Mouse (Mus musculus): ENCODE measurements around the gene Aspn. TPM values are rescaled to one million over a fixed set of nuclear protein-coding genes. Genes with fewer than 3 reads are reported as not detected.

Aspn gene
- 0.11 TPM in 1 of 2 replicates, not detected in the other for total RNA-seq (2012; rRNA removed)

DNA sequence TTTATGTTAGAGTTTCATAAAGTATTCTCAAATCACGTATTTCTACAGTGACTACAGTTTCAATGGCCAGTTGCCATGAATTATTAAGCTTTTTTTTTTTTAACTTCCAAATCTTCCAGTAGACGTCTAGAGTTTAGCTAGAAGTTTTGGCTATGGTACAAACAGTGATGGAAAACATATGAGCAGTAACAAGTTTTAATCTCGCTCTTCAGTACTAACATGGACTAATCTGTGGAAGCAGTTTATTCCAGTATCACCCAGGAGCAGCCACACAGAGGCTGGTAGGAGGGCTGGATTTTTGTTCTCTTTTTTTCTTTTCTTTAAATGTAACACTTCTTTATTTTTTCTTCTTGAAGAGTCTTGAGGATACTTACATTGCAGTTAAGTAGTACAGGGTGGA is at the start of gene Aspn:
TSS of gene Aspn (plus strand) at position 165 of the 400 bp plus-strand sequence.
- Histone ChIP-seq H3K36me3 (ENCODE audit: control insufficient read depth, insufficient read depth, low read length, poor library complexity, severe bottlenecking) (no peaks in the 10 kb centered on the region), H3K4me1 (ENCODE audit: control insufficient read depth in 2 of 2, insufficient read depth in 2 of 2, low read length in 2 of 2, poor library complexity in 1 of 2) (no peaks in the 10 kb centered on the region), H3K9ac (ENCODE audit: insufficient read depth, low read depth, low read length, poor library complexity, severe bottlenecking) (no peak within 1 kb of the TSS), H3K9me3 (ENCODE audit: control insufficient read depth, insufficient read depth, low read depth, low read length) (no peaks in the 10 kb centered on the region), H3K27ac (ENCODE audit: insufficient read depth, low read depth, low read length, poor library complexity, severe bottlenecking) (no peak within 1 kb of the TSS), H3K4me3 (ENCODE audit: insufficient read depth in 1 of 2, low read depth in 1 of 2, low read length in 2 of 2, poor library complexity in 1 of 2, severe bottlenecking in 1 of 2) (no peak within 1 kb of the TSS)
- TF ChIP-seq ZNF384 (IDR thresholded peaks at IDR 0.05; ENCODE audit: low read depth, low read length) (no peak), CHD2 (IDR thresholded peaks at IDR 0.05; ENCODE audit: low read depth, low read length) (no peak), HCFC1 (IDR thresholded peaks at IDR 0.05; ENCODE audit: borderline replicate concordance, insufficient read depth, low read length) (no peak), ZC3H11A (IDR thresholded peaks at IDR 0.05; ENCODE audit: borderline replicate concordance, low read depth, low read length) (no peak)
- no peak for DNase-seq (ENCODE audit: low read depth, low spot score)
- in situ Hi-C loops (cut with MboI; ENCODE audit: low sequenced_read_pairs in 2 of 2, unreplicated experiment in 2 of 2) = no loop called here

GRCm38 (mm10) chr13:49504510-49504909 is 39.7 kb upstream of the Aspn start, which contains the start of gene Ecm2:
Ecm2 (plus strand) TSS chr13:49504810.
- Histone ChIP-seq H3K4me1 (ENCODE audit: control insufficient read depth in 2 of 2, insufficient read depth in 2 of 2, low read length in 2 of 2, poor library complexity in 1 of 2) (no peaks in the 10 kb centered on the region), H3K4me3 (ENCODE audit: insufficient read depth in 1 of 2, low read depth in 1 of 2, low read length in 2 of 2, poor library complexity in 1 of 2, severe bottlenecking in 1 of 2) (no peak within 1 kb of the TSS), H3K9ac (ENCODE audit: insufficient read depth, low read depth, low read length, poor library complexity, severe bottlenecking) (no peak within 1 kb of the TSS), H3K27ac (ENCODE audit: insufficient read depth, low read depth, low read length, poor library complexity, severe bottlenecking) (no peak within 1 kb of the TSS), H3K9me3 (ENCODE audit: control insufficient read depth, insufficient read depth, low read depth, low read length) (no peaks in the 10 kb centered on the region), H3K36me3 (ENCODE audit: control insufficient read depth, insufficient read depth, low read length, poor library complexity, severe bottlenecking) (no peaks in the 10 kb centered on the region)
- in situ Hi-C loops (cut with MboI; ENCODE audit: low sequenced_read_pairs in 2 of 2, unreplicated experiment in 2 of 2) = no loop called here
- DNase-seq (ENCODE audit: low read depth, low spot score) = no peak
- no peak for TF ChIP-seq ZC3H11A (IDR thresholded peaks at IDR 0.05; ENCODE audit: borderline replicate concordance, low read depth, low read length)

DNA sequence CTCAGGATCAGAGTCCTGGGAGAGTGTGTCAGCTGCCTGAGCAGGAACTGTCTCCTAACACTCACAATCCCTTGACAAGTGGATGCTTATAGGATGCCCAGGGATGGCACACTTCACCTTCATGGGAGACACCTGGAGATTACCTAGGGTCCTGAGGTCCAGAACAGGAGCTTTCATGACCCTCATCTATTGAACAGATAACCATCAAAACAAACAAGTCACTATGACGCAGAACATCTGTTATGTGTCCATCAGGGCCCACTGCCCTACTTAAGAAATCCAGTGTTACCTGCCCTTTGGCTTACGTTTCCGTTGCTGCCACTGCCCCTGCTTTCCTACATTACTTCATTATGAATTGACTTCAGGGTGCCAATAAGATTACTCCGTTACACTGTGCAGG is 38.5 kb upstream of the Aspn start:
- Histone ChIP-seq H3K4me3 (ENCODE audit: insufficient read depth in 1 of 2, low read depth in 1 of 2, low read length in 2 of 2, poor library complexity in 1 of 2, severe bottlenecking in 1 of 2) (no peak overlapping the region), H3K27ac (ENCODE audit: insufficient read depth, low read depth, low read length, poor library complexity, severe bottlenecking) (no peak overlapping the region), H3K9me3 (ENCODE audit: control insufficient read depth, insufficient read depth, low read depth, low read length) (no peaks in the 10 kb centered on the region), H3K4me1 (ENCODE audit: control insufficient read depth in 2 of 2, insufficient read depth in 2 of 2, low read length in 2 of 2, poor library complexity in 1 of 2) (no peaks in the 10 kb centered on the region), H3K9ac (ENCODE audit: insufficient read depth, low read depth, low read length, poor library complexity, severe bottlenecking) (no peak overlapping the region), H3K36me3 (ENCODE audit: control insufficient read depth, insufficient read depth, low read length, poor library complexity, severe bottlenecking) (no peaks in the 10 kb centered on the region)
- in situ Hi-C loops (cut with MboI; ENCODE audit: low sequenced_read_pairs in 2 of 2, unreplicated experiment in 2 of 2) = no loop called here
- no peak for DNase-seq (ENCODE audit: low read depth, low spot score)
- no peak for TF ChIP-seq ZC3H11A (IDR thresholded peaks at IDR 0.05; ENCODE audit: borderline replicate concordance, low read depth, low read length)

- no peak for TF ChIP-seq CHD2 (IDR thresholded peaks at IDR 0.05; ENCODE audit: low read depth, low read length)
- TF ChIP-seq HCFC1 (IDR thresholded peaks at IDR 0.05; ENCODE audit: borderline replicate concordance, insufficient read depth, low read length) = no peak
- no peak for TF ChIP-seq MAFK (IDR thresholded peaks at IDR 0.05; ENCODE audit: insufficient read depth, low read depth, low read length)
- no peak for TF ChIP-seq ZC3H11A (IDR thresholded peaks at IDR 0.05; ENCODE audit: borderline replicate concordance, low read depth, low read length)
- TF ChIP-seq ZNF384 (IDR thresholded peaks at IDR 0.05; ENCODE audit: low read depth, low read length) = no peak
- H3K36me3 ChIP-seq (ENCODE audit: control insufficient read depth, insufficient read depth, low read length, poor library complexity, severe bottlenecking) = no peaks in the 10 kb centered on the region
- H3K9me3 ChIP-seq (ENCODE audit: control insufficient read depth, insufficient read depth, low read depth, low read length) = no peaks in the 10 kb centered on the region
- H3K9ac ChIP-seq (ENCODE audit: insufficient read depth, low read depth, low read length, poor library complexity, severe bottlenecking) = no peak overlapping the region
- in situ Hi-C loops (cut with MboI; ENCODE audit: low sequenced_read_pairs in 2 of 2, unreplicated experiment in 2 of 2) = no loop called here
- H3K27ac ChIP-seq (ENCODE audit: insufficient read depth, low read depth, low read length, poor library complexity, severe bottlenecking) = no peak overlapping the region
- H3K4me1 ChIP-seq (ENCODE audit: control insufficient read depth in 2 of 2, insufficient read depth in 2 of 2, low read length in 2 of 2, poor library complexity in 1 of 2) = no peaks in the 10 kb centered on the region
- no peak overlapping the region for H3K4me3 ChIP-seq (ENCODE audit: insufficient read depth in 1 of 2, low read depth in 1 of 2, low read length in 2 of 2, poor library complexity in 1 of 2, severe bottlenecking in 1 of 2)
- no peak for DNase-seq (ENCODE audit: low read depth, low spot score)
Measured at GRCm38 (mm10) chr13:49507176-49507575, 37.1 kb upstream of the Aspn start.

DNA sequence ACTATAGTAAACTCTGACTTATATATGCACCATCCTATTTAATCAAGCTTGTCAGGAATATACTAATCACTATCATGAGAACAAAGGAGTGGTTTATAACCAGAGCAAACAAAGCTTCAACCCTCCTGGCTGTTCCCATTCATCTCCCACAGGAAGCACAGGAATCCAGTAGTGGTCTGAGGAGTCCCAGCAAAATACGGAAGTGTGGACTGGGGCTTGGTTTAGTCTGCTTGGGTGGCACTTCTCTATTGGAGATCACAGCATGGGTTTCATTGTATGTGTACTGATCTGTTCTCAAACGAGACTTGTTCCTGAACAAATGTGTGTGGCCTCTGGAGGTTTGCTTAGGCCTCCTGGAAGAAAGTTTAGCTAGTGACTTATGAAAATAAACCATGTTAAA is 25.5 kb upstream of the Aspn start:
- no peak for TF ChIP-seq ZNF384 (IDR thresholded peaks at IDR 0.05; ENCODE audit: low read depth, low read length)
- TF ChIP-seq ZC3H11A (IDR thresholded peaks at IDR 0.05; ENCODE audit: borderline replicate concordance, low read depth, low read length) = no peak
- TF ChIP-seq CHD2 (IDR thresholded peaks at IDR 0.05; ENCODE audit: low read depth, low read length) = no peak
- TF ChIP-seq MAFK (IDR thresholded peaks at IDR 0.05; ENCODE audit: insufficient read depth, low read depth, low read length) = no peak
- TF ChIP-seq HCFC1 (IDR thresholded peaks at IDR 0.05; ENCODE audit: borderline replicate concordance, insufficient read depth, low read length) = no peak

More for the DNA sequence above, 25.5 kb upstream of the Aspn start:
- Histone ChIP-seq H3K9ac (ENCODE audit: insufficient read depth, low read depth, low read length, poor library complexity, severe bottlenecking) (no peak overlapping the region), H3K27ac (ENCODE audit: insufficient read depth, low read depth, low read length, poor library complexity, severe bottlenecking) (no peak overlapping the region), H3K36me3 (ENCODE audit: control insufficient read depth, insufficient read depth, low read length, poor library complexity, severe bottlenecking) (no peaks in the 10 kb centered on the region), H3K4me3 (ENCODE audit: insufficient read depth in 1 of 2, low read depth in 1 of 2, low read length in 2 of 2, poor library complexity in 1 of 2, severe bottlenecking in 1 of 2) (no peak overlapping the region), H3K4me1 (ENCODE audit: control insufficient read depth in 2 of 2, insufficient read depth in 2 of 2, low read length in 2 of 2, poor library complexity in 1 of 2) (peaks cover 0 to under 1% of the 10 kb centered on the region in 2 experiments; a peak in 1 of 4 replicates), H3K9me3 (ENCODE audit: control insufficient read depth, insufficient read depth, low read depth, low read length) (no peaks in the 10 kb centered on the region)
- DNase-seq (ENCODE audit: low read depth, low spot score) = no peak
- in situ Hi-C loops (cut with MboI; ENCODE audit: low sequenced_read_pairs in 2 of 2, unreplicated experiment in 2 of 2) = no loop called here
